Mouse (Mus musculus): Measurements from ENCODE around the gene Iqcb1. TPM values are rescaled to one million over a fixed set of nuclear protein-coding genes. Genes with fewer than 3 reads are reported as not detected.

Gene Iqcb1
- polyA plus RNA-seq (2012) = 1.8 and 2.6 TPM in 2 replicates

- no peak for TF ChIP-seq GATA1 (IDR thresholded peaks at IDR 0.05; ENCODE audit: low read length)
Measured at GRCm38 (mm10) chr16:36828054-36828786, at the start of gene Iqcb1. Gene Iqcb1 (plus strand): TSS chr16:36828385.

GRCm38 (mm10) chr16:36784146-36784545, 44.0 kb upstream of the Iqcb1 start:
- no peak for TF ChIP-seq GATA1 (IDR thresholded peaks at IDR 0.05; ENCODE audit: low read length)

- no peak for TF ChIP-seq GATA1 (IDR thresholded peaks at IDR 0.05; ENCODE audit: low read length)
Measured at GRCm38 (mm10) chr16:36784594-36785313, 43.4 kb upstream of the Iqcb1 start, which contains the start of gene Slc15a2. Gene Slc15a2 (minus strand): TSS chr16:36784962.

GRCm38 (mm10) chr16:36786466-36786865, 41.7 kb upstream of the Iqcb1 start:
- no peak for TF ChIP-seq GATA1 (IDR thresholded peaks at IDR 0.05; ENCODE audit: low read length)

- TF ChIP-seq GATA1 (IDR thresholded peaks at IDR 0.05; ENCODE audit: low read length) = no peak
Measured at GRCm38 (mm10) chr16:36790166-36790565, 38.0 kb upstream of the Iqcb1 start.

GRCm38 (mm10) chr16:36794976-36795375, 33.2 kb upstream of the Iqcb1 start:
- TF ChIP-seq GATA1 (IDR thresholded peaks at IDR 0.05; ENCODE audit: low read length) = no peak

GRCm38 (mm10) chr16:36798334-36798733, 29.9 kb upstream of the Iqcb1 start:
- TF ChIP-seq GATA1 (IDR thresholded peaks at IDR 0.05; ENCODE audit: low read length) = no peak

GRCm38 (mm10) chr16:36802361-36802760, 25.8 kb upstream of the Iqcb1 start:
- no peak for TF ChIP-seq GATA1 (IDR thresholded peaks at IDR 0.05; ENCODE audit: low read length)

- TF ChIP-seq GATA1 (IDR thresholded peaks at IDR 0.05; ENCODE audit: low read length) = no peak
Measured at GRCm38 (mm10) chr16:36808616-36809015, 19.6 kb upstream of the Iqcb1 start.

- TF ChIP-seq GATA1 (IDR thresholded peaks at IDR 0.05; ENCODE audit: low read length) = no peak
Measured at GRCm38 (mm10) chr16:36813680-36814079, 14.5 kb upstream of the Iqcb1 start.

- no peak for TF ChIP-seq GATA1 (IDR thresholded peaks at IDR 0.05; ENCODE audit: low read length)
Measured at GRCm38 (mm10) chr16:36816916-36817315, 11.3 kb upstream of the Iqcb1 start.

- no peak for TF ChIP-seq GATA1 (IDR thresholded peaks at IDR 0.05; ENCODE audit: low read length)
Measured at GRCm38 (mm10) chr16:36817321-36817926, 10.8 kb upstream of the Iqcb1 start.

- TF ChIP-seq GATA1 (IDR thresholded peaks at IDR 0.05; ENCODE audit: low read length) = no peak
Measured at GRCm38 (mm10) chr16:36820016-36820415, 8.2 kb upstream of the Iqcb1 start.

GRCm38 (mm10) chr16:36820747-36821146, 7.4 kb upstream of the Iqcb1 start:
- TF ChIP-seq GATA1 (IDR thresholded peaks at IDR 0.05; ENCODE audit: low read length) = no peak

GRCm38 (mm10) chr16:36821474-36821873, 6.7 kb upstream of the Iqcb1 start:
- no peak for TF ChIP-seq GATA1 (IDR thresholded peaks at IDR 0.05; ENCODE audit: low read length)

GRCm38 (mm10) chr16:36827611-36828053, 553 bp upstream of the Iqcb1 start:
- no peak for TF ChIP-seq GATA1 (IDR thresholded peaks at IDR 0.05; ENCODE audit: low read length)

Measured in G1E-ER4 (cell line).